Mouse (Mus musculus): ENCODE results near the gene Ern2. TPM values are rescaled to one million over a fixed set of nuclear protein-coding genes. Genes with fewer than 3 reads are reported as not detected.

The Ern2 gene
- polyA plus RNA-seq, 1 experiment from 2014 or later: 1.7 TPM

- Histone ChIP-seq H3K27ac (ENCODE audit: low read length) (no peak overlapping the region), H3K4me2 (ENCODE audit: low read length) (no peak overlapping the region), H3K9me3 (ENCODE audit: control insufficient read depth, low read length) (no peaks in the 10 kb centered on the region), H3K36me3 (ENCODE audit: control insufficient read depth, insufficient read depth) (peaks cover 32% of the 10 kb centered on the region), H3K4me1 (replicated peaks; ENCODE audit: control insufficient read depth, insufficient read depth, low read length) (peaks cover 7% of the 10 kb centered on the region), H3K27me3 (replicated peaks; ENCODE audit: control insufficient read depth, insufficient read depth, low read length) (no peaks in the 10 kb centered on the region), H3K9ac (replicated peaks; ENCODE audit: low read depth, low read length) (no peak overlapping the region), H3K4me3 (replicated peaks; ENCODE audit: low read length) (no peak overlapping the region)
- no peak for ATAC-seq
Measured at GRCm38 (mm10) chr7:122137071-122137470, 48.9 kb downstream of the Ern2 start.

- Histone ChIP-seq H3K9ac (replicated peaks; ENCODE audit: low read depth, low read length) (no peak overlapping the region), H3K4me2 (ENCODE audit: low read length) (no peak overlapping the region), H3K4me3 (replicated peaks; ENCODE audit: low read length) (no peak overlapping the region), H3K4me1 (replicated peaks; ENCODE audit: control insufficient read depth, insufficient read depth, low read length) (peaks cover 7% of the 10 kb centered on the region), H3K9me3 (ENCODE audit: control insufficient read depth, low read length) (no peaks in the 10 kb centered on the region), H3K36me3 (ENCODE audit: control insufficient read depth, insufficient read depth) (peaks cover 29% of the 10 kb centered on the region), H3K27ac (ENCODE audit: low read length) (no peak overlapping the region), H3K27me3 (replicated peaks; ENCODE audit: control insufficient read depth, insufficient read depth, low read length) (no peaks in the 10 kb centered on the region)
- 72% methylated on average over 10 of the region's 10 CpGs for WGBS
- ATAC-seq: no peak
Measured at GRCm38 (mm10) chr7:122135070-122135469, 50.9 kb downstream of the Ern2 start.

DNA sequence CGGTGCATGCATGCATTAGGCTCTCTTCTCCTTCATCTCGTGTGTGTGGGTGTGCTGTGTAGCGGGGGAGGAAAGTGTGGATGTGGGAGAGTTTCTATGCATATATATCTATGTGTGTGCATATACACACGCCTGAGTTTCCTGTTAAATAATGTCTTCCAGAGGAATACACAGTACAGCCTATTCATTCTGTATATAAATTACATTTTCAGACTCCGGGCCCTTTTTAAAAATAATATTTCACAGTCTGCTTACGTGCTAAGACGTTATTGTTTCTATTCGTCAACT, 52.7 kb downstream of the Ern2 start:
- no peaks in the 10 kb centered on the region for H3K9me3 ChIP-seq (ENCODE audit: control insufficient read depth, low read length)
- peak overlapping the region; percentile 67 for H3K4me2 ChIP-seq (ENCODE audit: low read length)
- H3K27me3 ChIP-seq (replicated peaks; ENCODE audit: control insufficient read depth, insufficient read depth, low read length): no peaks in the 10 kb centered on the region
- ATAC-seq: peak; percentile 52
- H3K4me3 ChIP-seq (replicated peaks; ENCODE audit: low read length): peak overlapping the region; percentile 79
- peaks cover 7% of the 10 kb centered on the region for H3K4me1 ChIP-seq (replicated peaks; ENCODE audit: control insufficient read depth, insufficient read depth, low read length)
- 19% methylated on average over 8 of the region's 8 CpGs for WGBS
- H3K36me3 ChIP-seq (ENCODE audit: control insufficient read depth, insufficient read depth): peaks cover 14% of the 10 kb centered on the region; the same call in 1 of the 2 replicates
- no peak overlapping the region for H3K27ac ChIP-seq (ENCODE audit: low read length)
- peak overlapping the region; percentile 59 for H3K9ac ChIP-seq (replicated peaks; ENCODE audit: low read depth, low read length)

DNA sequence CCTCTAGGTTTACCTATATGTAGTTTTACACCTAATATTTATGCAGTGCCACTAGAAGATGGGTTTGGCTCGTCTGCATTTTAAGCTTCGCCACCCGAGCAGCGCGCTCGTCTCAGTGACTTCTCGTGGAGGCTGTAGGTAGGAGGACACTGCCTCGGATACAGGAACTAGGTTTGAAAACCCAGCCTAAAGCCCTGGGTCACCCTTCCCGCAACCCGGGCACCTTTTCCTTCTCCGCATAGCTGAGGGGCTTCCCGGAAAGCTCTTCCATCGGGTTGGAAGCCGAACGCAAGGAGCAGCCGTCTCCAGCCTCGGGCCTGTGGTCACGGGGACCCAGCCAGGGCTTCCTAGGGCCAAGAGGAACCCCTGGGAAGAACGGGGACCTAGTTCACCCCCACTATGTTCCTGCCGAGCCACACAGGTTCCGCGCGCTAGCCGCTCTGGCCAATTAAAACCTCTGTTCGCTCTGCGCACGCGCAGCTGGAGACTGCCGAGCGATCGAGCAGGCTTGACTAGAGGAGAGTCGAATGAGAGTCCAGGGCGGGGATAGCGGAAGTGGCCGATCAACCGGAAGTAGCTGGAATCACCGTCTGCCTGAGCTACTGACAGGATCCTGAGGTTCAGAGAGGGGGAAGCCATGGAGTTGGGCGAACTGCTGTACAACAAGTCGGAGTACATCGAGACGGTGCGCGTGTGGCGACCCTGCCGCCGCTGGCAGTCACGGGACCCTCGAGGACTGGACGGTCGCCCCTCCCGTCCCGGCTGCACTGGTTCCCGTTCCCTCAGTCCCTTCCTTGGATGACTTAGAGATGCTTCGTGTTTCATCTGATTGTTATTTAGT, 53.3 kb downstream of the Ern2 start, which contains the start of the genes Palb2 and Dctn5:
Palb2 (minus strand) TSS at position 489 of the 841 bp plus-strand sequence.
Dctn5 (plus strand) TSS at position 545 of the 841 bp plus-strand sequence.
- H3K9me3 ChIP-seq (ENCODE audit: control insufficient read depth, low read length): no peaks in the 10 kb centered on the region
- peaks cover 7% of the 10 kb centered on the region for H3K4me1 ChIP-seq (replicated peaks; ENCODE audit: control insufficient read depth, insufficient read depth, low read length)
- peaks cover 12% of the 10 kb centered on the region; the same call in 1 of the 2 replicates for H3K36me3 ChIP-seq (ENCODE audit: control insufficient read depth, insufficient read depth)
- H3K27ac ChIP-seq (ENCODE audit: low read length): peak within 1 kb of the TSS; percentile 52
- peak within 1 kb of the TSS; percentile 79 for H3K4me3 ChIP-seq (replicated peaks; ENCODE audit: low read length)
- WGBS: 0% methylated on average over 54 of the region's 54 CpGs
- H3K9ac ChIP-seq (replicated peaks; ENCODE audit: low read depth, low read length): peak within 1 kb of the TSS; percentile 80
- H3K27me3 ChIP-seq (replicated peaks; ENCODE audit: control insufficient read depth, insufficient read depth, low read length): no peaks in the 10 kb centered on the region
- ATAC-seq: peak; percentile 98
- H3K4me2 ChIP-seq (ENCODE audit: low read length): peak within 1 kb of the TSS; percentile 78

GRCm38 (mm10) chr7:122131834-122132233, 54.2 kb downstream of the Ern2 start:
- Histone ChIP-seq H3K27ac (ENCODE audit: low read length) (no peak overlapping the region), H3K27me3 (replicated peaks; ENCODE audit: control insufficient read depth, insufficient read depth, low read length) (no peaks in the 10 kb centered on the region), H3K9me3 (ENCODE audit: control insufficient read depth, low read length) (no peaks in the 10 kb centered on the region), H3K4me1 (replicated peaks; ENCODE audit: control insufficient read depth, insufficient read depth, low read length) (peaks cover 7% of the 10 kb centered on the region), H3K36me3 (ENCODE audit: control insufficient read depth, insufficient read depth) (peaks cover 9% of the 10 kb centered on the region; the same call in 1 of the 2 replicates), H3K4me2 (ENCODE audit: low read length) (peak overlapping the region; percentile 78), H3K9ac (replicated peaks; ENCODE audit: low read depth, low read length) (no peak overlapping the region), H3K4me3 (replicated peaks; ENCODE audit: low read length) (peak overlapping the region; percentile 79)
- no peak for ATAC-seq

DNA sequence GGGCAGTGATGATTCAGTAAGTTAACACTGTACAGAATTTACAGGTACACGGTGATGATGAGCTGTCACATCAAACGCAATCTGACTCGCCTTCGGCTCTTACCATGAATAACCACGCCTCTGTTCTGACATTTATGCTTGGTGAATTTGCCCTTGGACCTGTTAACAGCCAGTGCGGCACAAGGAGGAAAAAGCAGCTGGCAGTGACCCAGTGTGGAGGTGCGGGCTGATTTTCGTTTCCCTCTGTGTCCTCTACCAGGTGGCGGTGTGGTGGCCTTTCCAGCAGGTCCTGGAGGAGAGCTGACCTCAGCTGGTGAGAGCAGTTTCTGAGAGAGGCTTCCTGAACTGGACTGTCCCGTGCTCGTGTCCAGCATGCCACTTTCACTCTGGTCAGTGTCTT, 59.1 kb downstream of the Ern2 start:
- Histone ChIP-seq H3K4me2 (ENCODE audit: low read length) (no peak overlapping the region), H3K27ac (ENCODE audit: low read length) (no peak overlapping the region), H3K9ac (replicated peaks; ENCODE audit: low read depth, low read length) (no peak overlapping the region), H3K4me3 (replicated peaks; ENCODE audit: low read length) (no peak overlapping the region), H3K9me3 (ENCODE audit: control insufficient read depth, low read length) (no peaks in the 10 kb centered on the region), H3K4me1 (replicated peaks; ENCODE audit: control insufficient read depth, insufficient read depth, low read length) (no peaks in the 10 kb centered on the region), H3K27me3 (replicated peaks; ENCODE audit: control insufficient read depth, insufficient read depth, low read length) (no peaks in the 10 kb centered on the region), H3K36me3 (ENCODE audit: control insufficient read depth, insufficient read depth) (peaks cover 2% of the 10 kb centered on the region; the same call in 1 of the 2 replicates)
- no peak for ATAC-seq
- 95% methylated on average over 11 of the region's 11 CpGs for WGBS

- H3K4me2 ChIP-seq (ENCODE audit: low read length): no peak overlapping the region
- no peak overlapping the region for H3K9ac ChIP-seq (replicated peaks; ENCODE audit: low read depth, low read length)
- WGBS: 77% methylated on average over 8 of the region's 8 CpGs
- no peaks in the 10 kb centered on the region for H3K27me3 ChIP-seq (replicated peaks; ENCODE audit: control insufficient read depth, insufficient read depth, low read length)
- H3K4me3 ChIP-seq (replicated peaks; ENCODE audit: low read length): no peak overlapping the region
- H3K9me3 ChIP-seq (ENCODE audit: control insufficient read depth, low read length): no peaks in the 10 kb centered on the region
- no peak for ATAC-seq
- H3K27ac ChIP-seq (ENCODE audit: low read length): no peak overlapping the region
- peaks cover 2% of the 10 kb centered on the region; the same call in 1 of the 2 replicates for H3K36me3 ChIP-seq (ENCODE audit: control insufficient read depth, insufficient read depth)
- H3K4me1 ChIP-seq (replicated peaks; ENCODE audit: control insufficient read depth, insufficient read depth, low read length): no peaks in the 10 kb centered on the region
Measured at GRCm38 (mm10) chr7:122125636-122126035, 60.4 kb downstream of the Ern2 start.

DNA sequence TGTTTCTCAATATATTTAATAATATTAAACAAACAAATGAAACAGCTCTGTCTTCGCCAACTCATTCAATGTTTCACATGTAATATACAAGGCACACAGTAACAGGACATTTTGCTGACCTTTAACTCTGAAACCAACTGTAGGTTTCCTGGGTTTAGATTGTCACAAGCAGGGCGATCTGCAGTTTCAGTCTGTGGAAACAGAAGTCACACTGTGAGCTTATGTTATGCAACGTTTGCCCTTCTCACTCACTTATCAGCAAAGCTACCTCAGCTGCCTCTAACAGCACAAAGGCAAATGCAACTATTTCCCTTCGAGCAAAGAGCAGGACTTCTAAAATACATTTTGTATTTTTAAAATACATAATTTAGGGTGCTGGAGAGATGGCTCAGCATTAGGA, 62.5 kb downstream of the Ern2 start:
- Histone ChIP-seq H3K27me3 (replicated peaks; ENCODE audit: control insufficient read depth, insufficient read depth, low read length) (no peaks in the 10 kb centered on the region), H3K9ac (replicated peaks; ENCODE audit: low read depth, low read length) (no peak overlapping the region), H3K27ac (ENCODE audit: low read length) (no peak overlapping the region), H3K9me3 (ENCODE audit: control insufficient read depth, low read length) (no peaks in the 10 kb centered on the region), H3K4me3 (replicated peaks; ENCODE audit: low read length) (no peak overlapping the region), H3K36me3 (ENCODE audit: control insufficient read depth, insufficient read depth) (peaks cover 5% of the 10 kb centered on the region; the same call in 1 of the 2 replicates), H3K4me1 (replicated peaks; ENCODE audit: control insufficient read depth, insufficient read depth, low read length) (no peaks in the 10 kb centered on the region), H3K4me2 (ENCODE audit: low read length) (no peak overlapping the region)
- 89% methylated on average over 4 of the region's 4 CpGs for WGBS
- no peak for ATAC-seq

Data from forebrain, embryonic 16.5 days (tissue).